Mouse (Mus musculus): ENCODE measurements around the gene Btbd18. TPM values are rescaled to one million over a fixed set of nuclear protein-coding genes. Genes with fewer than 3 reads are reported as not detected.
A peak's percentile ranks its signal among the peaks of the same experiment; 100 is the strongest.

Btbd18 gene
- total RNA-seq, 2 experiments from 2014 or later = not detected

- DNase-seq = no peak
Observed at GRCm38 (mm10) chr2:84703497-84703896, 44.6 kb downstream of the Btbd18 start.

GRCm38 (mm10) chr2:84704329-84704728 is 45.5 kb downstream of the Btbd18 start:
- DNase-seq = no peak

GRCm38 (mm10) chr2:84705295-84705694 is 46.4 kb downstream of the Btbd18 start:
- DNase-seq = no peak

DNA sequence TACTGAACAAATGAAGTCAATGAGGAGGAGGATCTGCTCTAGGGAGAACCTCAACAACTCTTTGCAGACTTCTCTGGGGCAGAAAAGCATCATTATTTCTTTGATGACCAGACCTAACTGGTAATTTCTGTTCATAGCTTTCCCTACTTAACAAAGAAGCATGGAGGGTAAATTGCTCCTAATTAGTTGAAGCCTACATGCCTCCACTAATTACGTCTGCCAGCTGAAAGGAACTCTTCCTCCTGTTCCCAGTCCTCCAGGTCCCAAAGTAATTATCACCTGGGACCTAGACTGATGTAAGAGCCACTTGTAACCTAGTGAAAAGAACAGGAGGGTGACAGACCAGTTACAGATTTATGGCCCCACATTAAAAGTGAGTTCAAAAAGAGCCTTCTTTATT is 48.6 kb downstream of the Btbd18 start:
- DNase-seq = no peak

GRCm38 (mm10) chr2:84711898-84712297 is 53.0 kb downstream of the Btbd18 start:
- no peak for DNase-seq

DNA sequence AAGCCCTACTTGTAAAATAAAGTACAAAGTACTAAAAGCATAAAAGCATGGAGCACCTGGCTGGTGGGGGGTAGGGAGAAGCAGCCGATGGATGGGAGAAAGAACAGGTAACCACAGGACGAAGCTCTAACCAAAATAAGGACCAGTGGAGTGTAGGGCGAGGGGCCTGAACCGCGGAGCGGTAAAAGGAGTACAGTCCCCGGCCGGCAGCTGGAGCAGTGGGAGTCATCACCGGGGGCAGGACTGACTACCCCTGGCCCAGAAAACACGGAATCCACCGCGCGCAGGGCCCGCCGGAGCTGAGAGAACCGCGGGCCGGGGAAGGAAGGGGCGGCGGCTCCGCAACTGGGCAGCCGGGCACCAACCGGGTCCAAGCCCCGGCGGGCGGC is 55.5 kb downstream of the Btbd18 start:
- DNase-seq = no peak

DNA sequence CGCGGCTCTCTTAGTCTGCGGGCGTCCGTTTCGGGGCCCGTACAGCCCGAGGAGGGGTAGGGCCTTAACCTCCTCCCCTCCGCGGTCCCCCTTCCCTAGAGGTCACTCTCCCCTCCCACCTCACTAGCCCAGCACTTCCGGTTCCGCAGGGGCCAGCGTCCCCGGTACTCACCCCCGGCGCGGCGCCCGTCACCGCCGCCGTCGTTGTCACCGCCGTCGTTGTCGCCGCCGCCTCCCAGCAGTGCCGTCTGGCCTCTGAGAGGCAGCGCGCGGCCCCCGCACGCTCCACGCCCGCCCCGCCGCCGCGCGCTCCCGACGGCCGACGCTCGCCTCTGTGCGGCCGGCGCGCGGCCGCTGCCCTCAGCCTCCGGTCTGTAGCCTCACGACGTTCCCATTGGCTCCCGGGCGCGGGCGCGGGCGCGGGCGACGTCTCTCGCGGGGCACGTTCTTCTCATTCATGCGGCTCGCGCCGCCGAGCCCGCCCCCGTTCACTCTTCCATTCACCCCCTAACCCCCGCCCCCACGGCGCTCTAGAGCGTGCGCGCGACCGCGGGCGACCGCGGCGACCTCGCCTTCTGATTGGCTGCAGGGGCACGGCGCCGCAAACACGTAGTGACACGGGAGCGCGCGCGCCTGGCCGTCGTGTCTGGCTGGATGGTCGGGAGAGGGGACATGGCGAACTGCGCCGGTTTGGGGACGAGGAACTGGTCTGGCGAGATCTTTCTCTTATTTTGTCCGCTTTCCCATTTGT is 56.1 kb downstream of the Btbd18 start, which contains the start of gene Zdhhc5:
Zdhhc5 (minus strand) TSS at position 370 of the 751 bp plus-strand sequence.
- peak; percentile 99 for DNase-seq

GRCm38 (mm10) chr2:84715562-84716361 is 56.9 kb downstream of the Btbd18 start:
- DNase-seq = peak; percentile 87

GRCm38 (mm10) chr2:84716423-84717355 is 57.8 kb downstream of the Btbd18 start:
- DNase-seq = no peak

GRCm38 (mm10) chr2:84717357-84717756 is 58.5 kb downstream of the Btbd18 start:
- DNase-seq = no peak

Other genes with a start within 250 kb of the Btbd18 start
- gene Calcrl, start 233.7 kb upstream of the Btbd18 start, total RNA-seq (2021) = 10 to 100 TPM; 11.5 to 15.0 TPM
- 1 to 10 TPM; 2.8 to 5.0 TPM for gene Tfpi, start 182.3 kb upstream of the Btbd18 start, total RNA-seq (2021)
- 10 to 100 TPM; 29.6 to 31.2 TPM for gene Ctnnd1, start 8.3 kb upstream of the Btbd18 start, total RNA-seq (2021)
- gene Selenoh, start 11.7 kb downstream of the Btbd18 start, total RNA-seq (2021) = 10 to 100 TPM in 1 of 2 experiments, 1 to 10 TPM in 1; 9.7 to 11.9 TPM
- gene Gm28635, start 19.0 kb downstream of the Btbd18 start, total RNA-seq (2021) = 1 to 10 TPM in 1 of 2 experiments, under 1 TPM in 1; 0.94 to 3.4 TPM
- 1 to 10 TPM; 6.7 to 7.6 TPM for gene Med19, start 19.3 kb downstream of the Btbd18 start, total RNA-seq (2021)
- 10 to 100 TPM; 47.6 to 69.5 TPM for gene Tmx2, start 20.1 kb downstream of the Btbd18 start, total RNA-seq (2021)
- gene Zdhhc5, start 56.1 kb downstream of the Btbd18 start, total RNA-seq (2021) = 10 to 100 TPM; 56.6 TPM
- gene Clp1, start 68.3 kb downstream of the Btbd18 start, total RNA-seq (2021) = 1 to 10 TPM; 3.2 to 3.5 TPM
- under 1 TPM; 0.49 to 0.51 TPM for gene Ypel4, start 75.0 kb downstream of the Btbd18 start, total RNA-seq (2021)
- under 1 TPM; 0.54 to 0.95 TPM for gene Gm19426, start 84.6 kb downstream of the Btbd18 start, total RNA-seq (2021)
- gene Serping1, start 116.4 kb downstream of the Btbd18 start, total RNA-seq (2021) = 10 to 100 TPM; 46.7 to 59.3 TPM
- gene Ube2l6, start 139.7 kb downstream of the Btbd18 start, total RNA-seq (2021) = 1 to 10 TPM; 4.2 to 8.1 TPM
- gene Smtnl1, start 163.6 kb downstream of the Btbd18 start, total RNA-seq (2021) = 100 to 1,000 TPM; 101 to 105 TPM
- 10 to 100 TPM; 49.3 to 51.3 TPM for gene Timm10, start 167.9 kb downstream of the Btbd18 start, total RNA-seq (2021)
- 1 to 10 TPM; 7.7 to 8.4 TPM for gene Slc43a1, start 179.8 kb downstream of the Btbd18 start, total RNA-seq (2021)
- under 1 TPM; 0.43 to 0.54 TPM for gene Rtn4rl2, start 227.6 kb downstream of the Btbd18 start, total RNA-seq (2021)